Mouse (Mus musculus) heart, adult 9 months (tissue): ENCODE measurements around the gene Slc6a11.
A peak's percentile ranks its signal among the peaks of the same experiment; 100 is the strongest.

Source experiments
- DNase-seq, 2 experiments: peaks; one replicate each; pipeline ENCODE4 v3.0.0; 2022; ENCODE audit warnings: low spot score in 2 of 2

The Slc6a11 gene

GRCm38 (mm10) chr6:114266273-114266672 lies 135.2 kb downstream of the Slc6a11 start:
- no peak for DNase-seq

GRCm38 (mm10) chr6:114267979-114268378 lies 136.9 kb downstream of the Slc6a11 start:
- DNase-seq: no peak

- no peak for DNase-seq
These were observed 138.5 kb downstream of the Slc6a11 start for GRCm38 (mm10) chr6:114269589-114269988.

- DNase-seq: no peak
These were observed 139.8 kb downstream of the Slc6a11 start for GRCm38 (mm10) chr6:114270799-114271198.

- DNase-seq: peak; percentile 40 to 59
These were observed 141.2 kb downstream of the Slc6a11 start for GRCm38 (mm10) chr6:114272279-114272678.

GRCm38 (mm10) chr6:114273997-114274728 lies 143.1 kb downstream of the Slc6a11 start:
- no peak for DNase-seq

GRCm38 (mm10) chr6:114275800-114276199 lies 144.8 kb downstream of the Slc6a11 start:
- DNase-seq: no peak

- DNase-seq: no peak
These were observed 151.6 kb downstream of the Slc6a11 start, which contains the start of gene Slc6a1 for GRCm38 (mm10) chr6:114282469-114283277. TSS of gene Slc6a1 (plus strand) at chr6:114282635.

- no peak for DNase-seq
These were observed 152.3 kb downstream of the Slc6a11 start for GRCm38 (mm10) chr6:114283278-114283770.

- no peak for DNase-seq
These were observed 153.1 kb downstream of the Slc6a11 start for GRCm38 (mm10) chr6:114283927-114284703.

- no peak for DNase-seq
These were observed 154.4 kb downstream of the Slc6a11 start for GRCm38 (mm10) chr6:114285424-114285823.

GRCm38 (mm10) chr6:114289106-114289505 lies 158.1 kb downstream of the Slc6a11 start:
- DNase-seq: no peak

- no peak for DNase-seq
These were observed 159.1 kb downstream of the Slc6a11 start for GRCm38 (mm10) chr6:114290184-114290583.

GRCm38 (mm10) chr6:114290929-114291328 lies 159.9 kb downstream of the Slc6a11 start:
- DNase-seq: no peak

GRCm38 (mm10) chr6:114291396-114291795 lies 160.4 kb downstream of the Slc6a11 start:
- no peak for DNase-seq

- DNase-seq: peak; percentile 6 to 10
These were observed 162.5 kb downstream of the Slc6a11 start for GRCm38 (mm10) chr6:114293511-114293910.

GRCm38 (mm10) chr6:114295086-114295485 lies 164.0 kb downstream of the Slc6a11 start:
- no peak for DNase-seq

- DNase-seq: no peak
These were observed 166.4 kb downstream of the Slc6a11 start for GRCm38 (mm10) chr6:114297260-114298002.
